ENCODE assay signal across 15 mouse cellular contexts in the genomic region with DNA sequence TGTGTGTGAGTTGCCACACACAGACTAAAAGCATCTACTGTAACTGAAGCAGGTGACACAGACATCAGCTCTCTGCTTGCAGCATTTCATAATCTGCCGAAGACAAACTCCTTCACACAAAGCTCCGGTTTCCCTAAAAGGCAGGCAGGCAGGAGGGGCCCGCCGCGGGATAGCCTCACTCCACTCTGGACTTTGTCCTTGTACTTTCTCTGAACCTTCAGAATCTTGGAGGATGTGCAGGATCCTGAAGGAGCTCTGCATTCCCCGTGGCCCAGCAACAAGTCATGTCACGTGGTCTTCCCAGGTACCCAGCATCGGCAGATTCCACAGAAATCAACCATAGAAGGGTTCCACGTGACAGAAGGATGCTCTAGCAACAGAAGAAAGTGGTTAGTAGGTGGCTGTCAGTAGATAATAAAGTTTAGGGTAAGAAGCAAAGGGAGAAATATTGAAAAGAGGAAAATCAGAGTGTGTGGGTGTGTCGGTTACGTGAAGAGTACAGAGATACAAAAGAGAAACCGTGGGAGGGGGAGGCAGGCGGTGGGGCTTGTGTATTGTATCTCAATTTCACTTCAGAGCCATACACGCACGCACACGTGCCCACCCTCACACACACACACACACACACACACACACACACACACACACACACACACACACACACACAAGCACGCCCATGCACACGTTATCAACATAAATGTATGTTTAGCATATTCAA. TPM values are rescaled to one million over a fixed set of nuclear protein-coding genes. Genes with fewer than 3 reads are reported as not detected.
DNase-seq lines count a peak whose midpoint lies in the region.
"Had no signal": no experiment of that assay in that cellular context is flagged by ENCODE, and none has a peak within 500 bp of the region (broad histone marks: within the 10 kb centered on the region; RNA-seq: fewer than 3 reads in every experiment).

No protein-coding gene starts in this region.

- DNase-seq in frontal cortex, postnatal 36 days (ENCODE audit: low spot score in 2 of 2): peak; percentile 23 to 26
- DNase-seq in frontal cortex, postnatal 14 days (ENCODE audit: low spot score in 2 of 2): no peak
- peak; percentile 43 to 56 for DNase-seq in right cerebral cortex, adult 2 months (ENCODE audit: low spot score in 2 of 2)
- no peak for DNase-seq in right cerebral cortex, postnatal 14 days
- peak; percentile 31 to 50 for DNase-seq in left cerebral cortex, adult 8-10 months (ENCODE audit: low spot score in 2 of 2)
- DNase-seq in ovary, postnatal 14 days (ENCODE audit: low spot score): no peak
- no peak for DNase-seq in layer of hippocampus, adult 11-12 months (ENCODE audit: low spot score)
- DNase-seq: B cell, adult 2 months; cerebellum, adult 11 months; gastrocnemius, postnatal 36 days; liver, embryonic 13.5 days; thymus, postnatal 4 days had no signal

RNA-seq across cellular contexts. Expression of gene Spata3, which starts 16.6 kb away (rescaled TPM):
- total RNA-seq in left cerebral cortex, adult 8-10 months (2022): 1 to 10 TPM in 1 of 4 experiments, under 1 TPM in 3; 0.46 to 2.0 (median 0.66) TPM
- total RNA-seq: adrenal gland, postnatal 4 days; gastrocnemius, postnatal 36 days; megakaryocyte-erythroid progenitor cell, adult 5-6 weeks; MEL had no signal

RNA-seq across cellular contexts. Expression of gene Gpr55, which starts 39.2 kb away (rescaled TPM):
- under 1 TPM; 0.11 to 0.23 (median 0.21) TPM for total RNA-seq in left cerebral cortex, adult 8-10 months (2022)
- total RNA-seq: gastrocnemius, postnatal 36 days; megakaryocyte-erythroid progenitor cell, adult 5-6 weeks had no signal

RNA-seq across cellular contexts. Expression of gene 2810459M11Rik, which starts 45.7 kb away (rescaled TPM):
- 10 to 100 TPM in 3 of 4 experiments, 1 to 10 TPM in 1; 9.0 to 12.6 (median 11.5) TPM for total RNA-seq in left cerebral cortex, adult 8-10 months (2022)
- total RNA-seq: gastrocnemius, postnatal 36 days; megakaryocyte-erythroid progenitor cell, adult 5-6 weeks; MEL had no signal

Comparison
In these comparisons a context has a peak if more than half of its experiments do, and no peak if none do; other contexts are left out.
1. DNase-seq: peak in frontal cortex, postnatal 36 days (2 of 2), right cerebral cortex, adult 2 months (2 of 2) and left cerebral cortex, adult 8-10 months (2 of 2); none in frontal cortex, postnatal 14 days (0 of 2), right cerebral cortex, postnatal 14 days (single experiment), ovary, postnatal 14 days (single experiment) and layer of hippocampus, adult 11-12 months (single experiment).